Mouse (Mus musculus) erythroblast, adult 5-6 weeks (primary cell): Measurements from ENCODE around the gene Cd55b. TPM values are rescaled to one million over a fixed set of nuclear protein-coding genes. Genes with fewer than 3 reads are reported as not detected.

Experiments
- ATAC-seq: replicated peaks from 2 replicates; pipeline ENCODE4 v1.8.0; 2016; ENCODE audit warnings: moderate number of reproducible peaks, mild to moderate bottlenecking, moderate TSS enrichment, inconsistent platforms; ENCODE audit not compliant: poor library complexity, low FRiP score, severe bottlenecking
- total RNA-seq, 2 experiments: library from RNA; stranded (forward) in 1 of 2; stranded (reverse) in 1 of 2; fragments of 150-400 nt in 1 of 2; fragments of 200-764, 138-1000 nt in 1 of 2; gene quantifications; 2 replicates each; pipeline versions ENCODE4 v1.2.3 to v1.2.4; 2015 to 2017; ENCODE audit warnings: low replicate concordance in 2 of 2

Gene Cd55b
- total RNA-seq, 2 experiments from 2014 or later = not detected

DNA sequence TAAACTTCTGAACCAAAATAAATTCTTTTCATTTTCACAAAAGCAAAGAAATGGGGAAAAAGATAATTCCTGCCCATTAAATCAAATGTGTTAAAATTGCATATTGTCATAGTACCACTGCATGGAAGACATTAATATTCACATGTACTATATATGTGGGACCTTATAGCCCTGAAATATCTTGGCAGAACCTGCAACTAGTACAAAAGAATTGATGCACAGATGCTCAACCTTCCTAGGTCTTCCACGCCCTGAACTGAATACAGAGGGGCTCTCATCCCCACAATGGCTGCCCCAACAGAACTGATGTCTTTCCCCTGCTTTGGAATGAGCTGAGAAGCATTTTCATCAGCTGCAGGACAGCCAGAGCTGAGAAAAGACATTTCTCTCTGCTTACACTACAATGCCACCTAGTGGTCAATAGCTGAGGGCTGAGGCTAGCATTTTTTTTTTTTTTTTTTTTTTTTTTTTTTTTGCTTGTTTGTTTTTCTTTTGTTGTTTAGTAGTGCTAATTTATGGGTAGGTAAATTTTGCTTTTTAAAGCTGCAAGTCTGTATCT, 72.7 kb downstream of the Cd55b start:
- peak; percentile 57 for ATAC-seq

DNA sequence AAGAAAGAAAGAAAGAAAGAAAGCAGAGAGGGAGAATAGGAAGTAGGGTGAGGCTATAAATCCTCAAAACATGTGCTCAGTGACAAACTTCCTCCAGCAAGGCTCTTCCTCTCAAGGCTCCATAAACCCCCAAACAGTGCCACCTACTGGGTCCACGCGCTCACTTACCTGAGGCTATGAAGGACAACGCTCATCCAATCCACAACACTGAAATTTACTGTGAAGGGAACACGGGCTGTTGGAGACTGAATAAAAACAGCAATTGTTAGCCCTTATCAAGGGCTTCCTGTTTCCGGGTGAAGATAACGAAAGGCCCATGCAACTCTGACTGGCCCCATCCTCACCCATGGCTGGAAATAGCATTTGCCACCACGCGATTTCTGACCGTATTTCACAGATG, 80.4 kb downstream of the Cd55b start:
- no peak for ATAC-seq

Other genes starting within 250 kb of the Cd55b start
- 51.5 and 52.9 TPM in 2 replicates for gene Cd55, start 39.7 kb upstream of the Cd55b start, total RNA-seq (2015; ENCODE audit: low replicate concordance)
- gene Cd55, start 39.7 kb upstream of the Cd55b start, total RNA-seq (2017; ENCODE audit: low replicate concordance) = 28.6 and 29.1 TPM in 2 replicates
- 0.42 TPM in 1 of 2 replicates, not detected in the other for gene Zp3r, start 206.6 kb upstream of the Cd55b start, total RNA-seq (2015; ENCODE audit: low replicate concordance)
- not detected in 2 replicates for gene Zp3r, start 206.6 kb upstream of the Cd55b start, total RNA-seq (2017; ENCODE audit: low replicate concordance)
- 1.7 TPM in 1 of 2 replicates, not detected in the other for gene C4bp, start 238.6 kb upstream of the Cd55b start, total RNA-seq (2015; ENCODE audit: low replicate concordance)
- gene C4bp, start 238.6 kb upstream of the Cd55b start, total RNA-seq (2017; ENCODE audit: low replicate concordance) = 0.56 TPM in 1 of 2 replicates, not detected in the other